Mouse (Mus musculus): ENCODE measurements around the gene Fah.

DNA sequence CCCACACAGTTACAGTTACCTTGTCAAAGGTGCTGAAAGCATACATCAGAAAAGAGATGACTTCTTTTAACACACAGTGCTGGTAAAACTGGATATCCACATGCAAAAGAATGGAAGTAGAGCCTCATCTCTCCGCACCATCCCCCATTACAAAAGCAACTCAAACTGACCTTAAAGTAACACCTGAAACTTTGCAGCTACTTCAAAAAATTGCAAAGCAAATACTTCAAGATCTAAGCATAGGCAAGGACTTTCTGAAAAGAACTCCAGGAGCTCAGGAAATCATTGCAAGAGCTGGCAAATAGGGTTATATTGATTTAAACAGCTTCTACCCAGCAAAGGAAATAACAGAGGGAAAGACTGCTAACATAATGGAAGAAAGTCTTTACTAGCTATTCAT lies 46.0 kb downstream of the Fah start:
- TF ChIP-seq CTCF (conservative IDR thresholded peaks at IDR 0.05; ENCODE audit: insufficient read depth, insufficient read length, low read depth, low read length) (no peak), POLR2A (IDR thresholded peaks at IDR 0.05; ENCODE audit: low read depth, low read length) (no peak)

All from kidney, adult 2 months (tissue).